Mouse (Mus musculus) adrenal gland, postnatal 25 days (tissue): ENCODE results near the gene Cerk. TPM values are rescaled to one million over a fixed set of nuclear protein-coding genes. Genes with fewer than 3 reads are reported as not detected.
"Not testable (repeated sequence)": the region's sequence is repeated elsewhere in the genome, so short reads cannot be mapped to it uniquely, and the experiment has no call there.

Experiments used
- DNase-seq: peaks from one replicate; pipeline ENCODE4 v3.0.0; 2021; ENCODE audit warnings: mixed read lengths
- total RNA-seq: library from RNA; stranded (reverse); gene quantifications from 2 replicates; pipeline ENCODE4 v1.2.3, GENCODE M21; 2021

Cerk gene
- total RNA-seq, 1 experiment from 2014 or later: 26.4 TPM

DNA sequence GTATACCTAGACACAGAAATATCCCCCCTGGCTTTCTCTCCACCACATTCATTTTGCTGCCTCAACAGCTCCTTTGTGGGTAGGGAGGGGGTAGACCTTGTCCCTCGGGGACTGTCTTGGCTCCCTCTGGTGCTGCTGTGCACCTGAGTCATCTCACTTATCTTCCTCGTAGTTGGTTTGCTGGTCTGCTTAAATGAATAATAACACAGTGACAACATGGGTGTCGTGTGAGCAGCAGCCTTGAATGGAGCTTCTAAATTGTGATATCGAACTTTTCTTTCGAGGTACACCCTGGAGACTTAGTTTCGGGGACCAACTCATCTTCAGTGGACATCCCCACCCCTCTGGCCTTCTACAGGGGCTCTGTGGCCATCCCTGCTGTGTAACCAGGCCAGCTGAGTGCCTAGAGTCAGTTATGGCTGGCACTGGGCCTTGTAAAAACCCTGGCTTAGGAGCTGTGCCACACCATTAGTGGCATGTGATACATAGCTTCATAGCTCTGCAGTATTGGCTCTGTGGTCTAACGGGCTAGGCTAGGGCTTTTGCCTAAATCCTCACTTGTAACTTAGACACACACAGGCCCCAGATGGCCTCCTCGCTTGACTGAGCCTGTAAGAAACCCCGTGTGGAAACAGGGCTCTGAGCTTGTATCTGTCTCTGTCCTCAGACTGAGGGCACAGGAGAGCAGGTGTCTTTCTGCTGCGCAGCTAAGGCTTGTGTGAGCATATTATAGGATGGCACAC lies 75.4 kb downstream of the Cerk start:
- DNase-seq: no peak

- peak; percentile 22 for DNase-seq
These were observed 76.2 kb downstream of the Cerk start for GRCm38 (mm10) chr15:86109650-86110211.

DNA sequence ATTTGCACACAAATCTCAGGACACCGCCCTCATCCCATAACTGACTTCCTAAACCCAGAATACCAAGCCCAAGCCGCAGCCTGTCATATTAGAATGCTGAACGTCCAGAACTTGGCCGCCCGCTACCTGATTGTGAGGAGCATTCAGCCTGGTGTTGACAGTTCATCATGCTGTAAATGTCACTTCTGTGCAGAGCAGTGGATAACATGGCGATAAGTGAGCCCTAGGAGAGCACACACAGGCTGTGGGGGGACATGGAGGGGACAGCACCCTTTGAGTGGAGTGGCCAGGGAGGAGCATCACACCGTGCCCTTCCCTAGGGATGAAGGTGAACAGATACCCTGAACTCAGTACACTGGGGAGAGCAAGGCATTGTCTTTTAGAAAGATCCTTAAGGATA lies 76.7 kb downstream of the Cerk start:
- no peak for DNase-seq

DNA sequence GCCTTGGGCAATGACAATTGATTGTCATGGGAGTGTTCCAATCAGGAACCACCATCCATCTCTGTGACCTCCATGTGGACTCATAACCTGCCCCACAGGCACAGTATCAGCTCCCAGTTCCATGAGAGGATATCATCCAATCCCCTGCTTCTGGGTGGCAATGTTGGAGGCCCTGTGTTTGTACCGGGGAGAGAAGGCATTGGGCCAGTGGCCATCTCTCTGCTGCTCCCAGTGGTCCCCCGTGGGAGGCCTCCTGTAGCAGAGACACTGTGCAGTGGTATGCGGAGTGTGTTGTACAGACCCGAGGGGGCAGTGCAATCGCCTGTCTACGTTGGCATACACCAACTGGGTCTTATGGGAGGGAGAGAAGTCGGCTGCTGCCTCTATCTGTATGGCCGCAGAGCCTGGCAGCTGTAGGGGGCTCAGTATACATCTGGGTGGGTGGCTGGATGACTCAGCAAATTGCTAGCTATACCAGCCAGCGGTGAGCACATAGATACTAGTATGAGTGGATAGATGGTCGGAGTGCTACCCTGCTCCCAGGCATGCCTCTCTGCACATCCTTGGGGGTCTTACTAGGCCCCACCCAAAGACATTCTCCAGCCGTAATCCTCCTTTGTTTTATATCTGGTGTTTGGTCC lies 78.0 kb downstream of the Cerk start:
- DNase-seq: no peak

DNA sequence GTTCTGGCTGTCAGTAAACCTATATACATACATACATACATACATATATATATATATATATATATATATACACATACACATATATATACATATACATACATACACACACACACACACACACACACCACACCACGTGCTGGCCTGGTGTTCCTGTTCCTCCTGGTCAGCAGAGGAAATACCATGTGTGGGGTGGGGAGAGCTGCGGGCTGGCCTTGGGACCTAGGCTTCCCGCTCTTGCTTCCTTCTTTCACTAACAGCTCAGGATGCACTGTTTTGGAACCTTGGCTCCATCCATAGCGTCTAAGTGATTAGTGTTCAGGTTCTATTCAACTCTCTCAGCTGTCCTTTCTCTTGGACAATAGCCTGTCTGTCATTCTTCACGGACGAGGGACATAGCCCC lies 80.2 kb downstream of the Cerk start:
- DNase-seq: no peak

GRCm38 (mm10) chr15:86105345-86105697 lies 80.6 kb downstream of the Cerk start:
- DNase-seq: no peak

DNA sequence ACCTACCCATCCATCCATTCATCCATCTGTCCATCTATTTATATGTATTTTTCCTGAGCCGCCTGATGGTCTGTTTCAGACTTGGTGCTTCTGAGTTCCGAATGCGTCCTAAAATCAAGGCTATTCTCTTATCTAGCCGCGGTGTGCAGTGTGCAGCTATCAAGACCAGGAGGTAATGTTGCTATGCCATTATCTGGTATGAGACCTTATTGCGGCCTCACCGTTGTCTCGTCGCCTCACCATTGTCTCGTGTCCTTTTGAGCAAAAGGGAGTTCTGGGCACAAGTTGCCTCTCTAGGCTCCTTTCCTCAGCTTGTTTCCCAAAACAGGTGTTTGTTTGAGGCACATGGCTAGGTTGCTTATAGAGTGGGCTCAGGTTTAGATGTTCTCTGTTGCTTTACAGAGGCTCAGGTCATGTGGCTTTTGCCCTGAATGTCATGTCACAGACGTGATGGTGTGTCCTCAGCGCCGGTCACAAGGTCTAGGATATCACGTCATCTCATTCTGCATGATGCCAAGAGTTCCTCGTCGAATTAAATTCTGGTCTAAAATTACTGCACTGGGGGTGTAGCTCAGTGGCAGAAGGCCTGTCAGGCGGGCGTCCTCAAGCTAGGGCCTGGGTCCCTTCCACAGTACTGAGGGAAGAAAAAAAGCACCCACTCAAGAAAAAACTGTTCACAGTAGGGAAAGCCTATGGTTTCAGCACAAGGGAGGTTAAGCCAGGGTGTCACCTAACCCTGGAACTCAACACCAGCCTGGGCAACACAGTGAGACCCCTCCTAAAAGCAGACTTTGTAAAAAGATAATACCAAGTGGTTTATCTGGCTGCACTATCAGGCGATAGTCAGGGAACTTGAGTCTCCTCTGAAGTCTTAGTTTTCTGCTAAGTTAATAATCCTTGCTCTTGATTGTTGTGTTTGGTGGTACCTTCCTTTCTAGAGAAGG lies 81.3 kb downstream of the Cerk start:
- DNase-seq: no peak

- no peak for DNase-seq
These were observed 83.6 kb downstream of the Cerk start for GRCm38 (mm10) chr15:86102308-86102707.

- DNase-seq: no peak
These were observed 84.4 kb downstream of the Cerk start for GRCm38 (mm10) chr15:86101585-86101984.

DNA sequence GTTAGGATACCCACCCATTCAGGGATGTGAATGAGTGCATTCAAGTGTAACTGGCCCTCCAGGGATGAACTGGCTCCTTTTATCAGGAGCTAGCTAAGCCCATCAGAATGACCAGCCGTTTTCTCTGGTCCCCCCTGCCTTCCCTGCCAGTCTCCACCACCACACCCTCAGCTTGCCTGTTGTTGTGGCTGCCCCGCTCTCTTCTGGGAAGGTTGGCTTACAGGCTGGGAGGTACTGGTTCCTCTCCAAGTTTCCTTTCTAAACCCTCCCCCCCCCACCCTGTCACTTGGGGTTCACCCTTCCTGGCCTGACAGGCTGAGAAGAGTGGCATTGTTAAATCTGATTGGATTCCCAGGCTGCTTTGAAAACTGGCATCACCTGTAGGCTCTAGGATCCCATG lies 88.1 kb downstream of the Cerk start:
- no peak for DNase-seq

- DNase-seq: not testable (repeated sequence)
These were observed 89.3 kb downstream of the Cerk start for GRCm38 (mm10) chr15:86096604-86097020.

- no peak for DNase-seq
These were observed 90.0 kb downstream of the Cerk start for GRCm38 (mm10) chr15:86095722-86096603.

- no peak for DNase-seq
These were observed 91.4 kb downstream of the Cerk start for GRCm38 (mm10) chr15:86094324-86095121.

DNA sequence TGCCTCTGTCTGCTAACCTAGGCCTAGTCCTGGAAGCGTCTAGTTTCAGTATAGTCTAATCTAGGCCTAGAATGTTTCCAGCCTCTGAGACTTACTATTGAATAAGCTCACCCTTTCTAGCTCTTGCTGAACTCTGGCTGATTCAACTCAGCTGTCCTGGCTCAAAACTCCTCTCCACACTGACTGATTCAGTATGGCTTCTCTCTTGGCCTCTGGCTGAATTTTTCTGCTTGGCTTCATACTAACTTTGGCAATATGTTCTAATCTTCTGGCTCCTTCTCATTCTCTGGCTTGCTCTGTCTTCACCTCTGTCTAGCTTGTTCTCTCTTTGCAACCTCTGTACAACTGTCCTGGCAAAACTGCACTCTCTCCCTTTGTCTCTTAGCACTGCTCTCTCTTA lies 92.7 kb downstream of the Cerk start:
- no peak for DNase-seq

GRCm38 (mm10) chr15:86091998-86092670 lies 93.8 kb downstream of the Cerk start:
- peak; percentile 17 for DNase-seq

GRCm38 (mm10) chr15:86091201-86091997 lies 94.5 kb downstream of the Cerk start:
- DNase-seq: no peak

DNA sequence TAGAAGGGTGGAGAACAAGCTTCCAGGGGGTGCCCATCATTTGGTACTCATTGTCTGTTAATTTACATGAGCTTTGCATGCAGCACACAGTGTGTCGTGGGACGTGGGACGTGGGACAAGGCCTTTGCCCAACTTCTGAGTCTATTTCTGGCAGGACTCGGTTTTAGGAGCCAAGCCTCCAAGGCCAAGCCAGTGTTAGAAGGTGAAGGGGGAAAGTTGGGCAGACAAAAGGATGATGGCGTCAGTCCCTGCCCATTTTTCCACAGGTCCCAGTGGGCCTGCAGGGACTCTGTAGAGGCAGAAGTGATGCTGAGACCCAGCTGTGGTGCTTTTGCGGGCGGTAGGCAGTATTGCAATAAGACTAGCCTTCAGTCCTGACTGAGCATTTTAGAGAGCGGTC lies 95.4 kb downstream of the Cerk start:
- no peak for DNase-seq

- DNase-seq: peak; percentile 54
These were observed 95.9 kb downstream of the Cerk start for GRCm38 (mm10) chr15:86089991-86090529.
